Mouse (Mus musculus) heart, postnatal 0 days (tissue): Measurements from ENCODE around the gene Htr7.

Source experiments
- CTCF ChIP-seq: IDR thresholded peaks from 2 replicates; pipeline ENCODE4 v1.5.1; 2016; ENCODE audit warnings: antibody characterized with exemption, control low read depth, low read depth
- EP300 ChIP-seq: IDR thresholded peaks from 2 replicates; pipeline ENCODE4 v1.6.1; 2016; ENCODE audit warnings: antibody characterized with exemption, low read depth

DNA sequence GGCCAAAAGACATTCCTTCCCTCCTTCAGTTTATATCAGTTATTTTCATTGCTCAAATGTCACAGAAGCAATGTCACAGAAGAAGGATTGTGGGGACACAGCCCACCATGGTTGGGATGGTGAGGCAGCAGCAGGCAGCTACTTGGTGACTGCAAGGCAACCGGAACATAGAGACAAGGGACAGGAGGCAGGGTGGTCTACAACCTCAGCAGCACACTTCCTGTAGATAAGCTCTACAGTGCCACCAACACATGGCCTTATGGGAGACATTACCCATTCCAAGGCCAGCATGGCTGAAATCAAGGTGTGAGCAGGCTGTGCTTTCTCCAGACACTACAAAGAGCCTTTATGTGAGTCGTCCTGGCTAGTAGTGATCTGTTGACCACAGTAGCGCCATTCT is 39.9 kb upstream of the Htr7 start:
- TF ChIP-seq CTCF (no peak), EP300 (no peak)
